Mouse (Mus musculus): ENCODE measurements at regions not wholly inside any gene's neighbourhood (a gene's known extent, or its start where the extent isn't known, plus 50 kb on each side); places are given as distances from the start of the nearest gene placed in this dataset.
"Not testable (repeated sequence)": the region's sequence is repeated elsewhere in the genome, so short reads cannot be mapped to it uniquely, and the experiment has no call there.

DNA sequence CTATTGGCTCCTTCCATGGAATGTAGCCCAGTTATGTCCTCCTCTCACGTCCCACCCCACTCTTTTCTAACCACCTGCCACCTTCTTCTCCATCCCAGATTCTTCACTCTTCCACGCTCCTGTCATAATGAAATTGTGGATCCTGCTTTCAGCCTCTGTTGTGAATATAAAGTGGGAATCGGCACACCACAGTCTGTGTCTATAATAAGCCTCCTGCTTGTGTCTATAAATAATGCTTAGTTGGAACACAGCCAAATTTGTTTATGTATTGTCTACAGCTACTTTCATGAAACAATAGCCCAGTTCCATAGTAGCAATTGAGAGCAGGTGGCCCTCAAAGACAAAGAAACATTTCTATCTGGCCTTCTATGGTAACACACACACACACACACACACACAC lies 137.5 kb upstream of the Rps6ka3 start:
- DNase-seq (ENCODE audit: low spot score), result no peak

DNA sequence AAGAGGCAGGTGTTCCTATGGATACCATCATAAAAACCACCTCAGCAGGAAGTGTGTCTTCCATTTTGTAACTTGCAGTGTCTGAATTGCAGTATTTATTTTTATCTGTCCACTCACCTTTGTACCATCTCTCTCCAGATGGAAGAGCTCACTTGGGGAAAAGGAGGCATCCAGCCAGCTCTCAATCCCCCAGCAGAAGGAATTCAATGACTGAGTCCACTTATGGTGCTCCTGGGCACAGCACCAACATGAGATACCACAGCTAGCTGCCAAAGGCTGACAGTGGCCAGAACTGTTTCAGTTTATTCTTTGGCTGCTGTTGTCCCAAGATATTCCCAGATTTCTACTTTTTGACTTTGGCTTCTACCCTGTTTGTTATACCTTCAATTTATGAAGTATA lies 136.6 kb upstream of the Rps6ka3 start:
- no peak for DNase-seq (ENCODE audit: low spot score)

DNA sequence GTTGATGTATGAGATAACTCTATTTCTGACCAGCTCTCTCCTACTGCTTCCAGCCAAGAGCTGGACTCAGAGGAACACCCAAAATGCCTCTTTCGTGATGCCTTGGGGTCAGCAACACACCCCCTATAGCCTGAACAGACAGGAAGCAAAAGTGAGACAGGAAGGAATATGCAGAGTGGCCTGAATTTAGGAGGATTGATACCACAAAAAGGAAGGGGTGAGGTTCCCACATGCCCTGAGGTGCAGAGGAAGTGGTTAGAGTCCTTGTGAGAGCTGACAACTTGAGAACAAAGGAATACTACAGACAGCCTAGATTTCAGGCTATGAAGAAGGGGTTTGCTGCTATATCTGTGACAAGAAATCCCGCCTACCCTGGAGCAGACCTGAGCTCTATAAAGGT lies 129.6 kb upstream of the Rps6ka3 start:
- no peak for DNase-seq (ENCODE audit: low spot score)

DNA sequence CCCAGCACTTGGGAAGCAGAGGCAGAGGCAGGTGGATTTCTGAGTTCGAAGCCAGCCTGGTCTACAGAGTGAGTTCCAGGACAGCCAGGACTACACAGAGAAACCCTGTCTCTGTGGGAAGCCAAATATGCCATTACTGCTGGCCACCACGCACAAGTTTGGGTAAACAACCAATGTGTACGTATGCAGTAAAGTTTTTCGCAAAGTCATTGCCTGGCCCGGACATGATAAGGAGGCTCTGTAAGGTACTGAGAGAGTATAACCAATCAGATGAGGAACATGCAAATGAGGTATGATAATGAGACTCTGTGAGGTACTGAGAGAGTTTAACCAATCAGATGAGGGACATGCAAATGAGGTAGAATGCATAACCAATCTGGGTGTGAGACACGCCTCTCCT lies 99.5 kb upstream of the Rps6ka3 start:
- DNase-seq (ENCODE audit: low spot score), result not testable (repeated sequence)

DNA sequence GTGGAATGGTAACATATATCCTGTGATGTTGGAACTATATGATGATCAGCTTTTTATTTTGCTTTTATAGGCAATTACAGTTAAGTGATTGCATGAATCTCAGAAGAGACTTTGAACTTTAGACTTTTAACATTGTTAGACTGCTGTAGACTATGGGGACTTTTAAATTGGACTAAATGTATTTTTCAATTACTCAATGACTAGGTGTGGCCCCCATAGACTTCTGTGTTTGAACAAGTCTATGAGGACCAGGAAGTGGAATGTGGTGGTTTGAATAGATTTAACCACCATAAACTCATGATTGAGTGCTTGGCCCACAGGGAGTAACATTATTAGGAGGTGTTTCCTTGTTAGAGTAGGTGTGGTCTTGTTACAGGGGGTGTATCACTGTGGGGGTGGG lies 93.9 kb upstream of the Rps6ka3 start:
- DNase-seq (ENCODE audit: low spot score), result no peak

DNA sequence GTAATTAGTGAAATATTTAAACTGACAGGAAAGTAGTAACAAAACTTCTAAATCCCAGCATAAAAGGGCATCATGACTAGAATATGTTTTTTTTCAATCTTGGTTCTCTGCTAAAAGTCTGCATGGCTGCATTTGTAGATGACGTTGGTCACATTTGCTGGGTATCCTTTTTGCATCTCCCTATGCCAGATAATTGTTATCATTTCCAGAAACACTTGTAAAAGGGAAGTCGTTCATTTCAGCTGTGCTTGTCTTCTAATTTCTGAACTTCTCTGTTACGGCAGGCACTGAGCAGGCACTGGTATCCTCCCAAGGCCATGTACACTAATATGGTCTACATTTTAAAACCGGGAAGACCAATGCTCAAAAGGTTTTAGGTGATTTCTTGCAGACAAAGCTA lies 69.6 kb upstream of the Rps6ka3 start:
- no peak for DNase-seq (ENCODE audit: low spot score)

DNA sequence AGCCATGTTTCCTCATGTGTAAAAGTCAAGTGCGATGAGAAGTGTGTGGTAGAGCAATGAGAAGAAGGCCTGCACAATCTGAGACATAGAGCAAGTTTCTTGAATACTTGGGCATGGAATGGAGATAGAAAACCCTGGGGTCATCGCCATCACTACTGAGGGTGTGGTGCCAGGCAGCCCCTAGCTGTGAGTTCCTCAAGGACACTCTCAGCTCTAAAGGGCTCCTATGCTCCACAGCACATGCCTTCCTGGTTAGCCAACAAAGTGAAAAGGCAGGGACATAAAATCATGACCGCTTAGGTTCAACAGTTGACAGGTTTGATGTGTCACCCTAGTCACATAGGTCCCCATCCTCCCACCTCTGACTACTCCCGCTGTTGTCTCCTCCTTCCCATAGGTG lies 66.8 kb upstream of the Rps6ka3 start:
- no peak for DNase-seq (ENCODE audit: low spot score)

DNA sequence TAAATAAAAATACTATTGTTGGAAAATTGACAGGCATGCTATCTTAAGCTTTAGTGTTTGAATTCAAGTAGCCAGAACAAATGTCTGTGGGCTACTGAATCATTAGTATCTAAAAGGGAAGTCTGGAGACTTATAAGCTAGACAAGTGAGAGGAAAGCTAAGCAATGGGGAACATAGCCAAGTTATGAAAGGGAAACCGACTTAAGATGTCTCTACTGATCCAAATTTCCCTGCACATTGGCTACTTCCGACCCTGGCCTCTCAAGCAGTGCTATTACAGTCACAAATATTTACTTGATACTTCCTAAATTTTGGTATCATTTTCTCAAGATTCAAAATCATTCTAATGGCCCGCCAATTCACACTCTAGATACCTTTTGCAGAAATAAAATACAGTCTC lies 65.4 kb upstream of the Rps6ka3 start:
- no peak for DNase-seq (ENCODE audit: low spot score)

DNA sequence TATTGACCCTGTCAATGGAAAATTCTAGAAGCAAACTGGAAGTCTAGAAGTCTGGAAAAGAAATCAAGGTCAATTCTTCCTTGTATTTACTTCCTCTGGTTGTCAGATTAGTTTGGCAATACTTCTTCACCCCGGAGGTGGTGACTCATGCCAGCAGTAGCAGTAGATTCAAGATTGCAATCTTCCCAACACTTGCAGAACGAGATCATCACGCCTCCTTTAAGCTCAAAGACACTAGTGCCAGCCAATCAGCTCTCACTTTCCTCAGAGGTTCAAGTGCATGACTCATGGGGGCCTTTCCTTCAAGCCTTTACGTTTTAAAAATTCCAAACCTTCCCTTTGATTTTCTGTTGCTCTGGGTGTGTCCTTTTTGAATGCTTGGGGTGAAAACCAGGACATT lies 64.9 kb upstream of the Rps6ka3 start:
- DNase-seq (ENCODE audit: low spot score), result no peak

DNA sequence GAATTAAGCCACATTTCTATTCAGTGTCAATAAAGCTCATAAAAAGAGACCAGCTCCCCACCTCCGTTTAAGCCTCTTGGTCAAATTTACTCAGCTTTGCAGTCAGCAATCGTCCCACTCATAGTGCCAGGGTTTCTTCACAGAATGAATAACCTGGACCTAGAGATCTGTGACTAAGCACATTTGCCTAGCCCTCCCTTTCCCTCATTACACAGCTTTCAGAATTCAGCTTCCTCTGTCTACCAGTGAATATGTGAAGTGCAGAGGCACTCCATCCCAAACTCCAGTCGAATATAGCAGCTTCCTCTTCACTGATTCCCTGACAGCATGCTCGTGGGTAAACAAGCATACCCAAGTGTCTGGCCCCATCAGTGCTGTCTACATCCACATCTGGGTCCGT lies 54.3 kb upstream of the Rps6ka3 start:
- no peak for DNase-seq (ENCODE audit: low spot score)

DNA sequence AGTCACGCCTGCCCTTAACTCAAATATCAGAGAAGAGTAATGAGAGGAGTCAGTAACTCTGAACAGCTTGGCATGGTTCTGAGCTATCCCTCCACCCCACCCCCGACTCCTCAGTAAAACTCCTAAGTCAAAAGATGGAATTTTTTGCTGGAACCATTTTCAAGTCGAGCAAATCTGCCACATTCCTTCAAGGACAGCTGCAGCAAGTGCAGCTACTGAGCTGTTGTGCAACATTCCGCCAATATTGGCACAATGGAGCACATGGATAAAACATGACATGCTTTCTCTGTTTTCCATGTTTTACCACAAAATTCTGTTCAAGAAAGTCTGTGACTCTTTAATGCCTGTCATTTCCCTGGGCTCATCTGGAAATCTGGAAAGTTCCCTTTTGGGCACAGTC lies 53.1 kb upstream of the Rps6ka3 start:
- DNase-seq (ENCODE audit: low spot score), result no peak

DNA sequence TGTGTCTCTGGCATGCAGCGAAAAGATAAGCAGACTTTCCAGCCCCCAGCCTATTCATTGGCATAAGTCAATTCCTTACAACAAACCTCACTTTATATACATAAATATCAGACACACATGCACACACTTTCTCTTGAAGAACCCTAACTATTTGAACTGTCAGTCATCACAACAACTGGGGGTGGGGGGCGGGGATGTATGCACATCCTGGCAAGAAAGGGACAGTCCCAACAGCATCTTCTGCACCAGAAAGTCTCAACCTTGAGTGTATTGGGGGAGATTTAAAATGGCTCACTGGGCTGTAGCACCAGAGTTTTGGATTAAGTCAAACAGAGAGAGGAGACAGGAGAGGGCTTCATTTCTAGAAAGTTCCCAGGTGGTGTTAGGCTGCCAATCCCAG lies 50.4 kb upstream of the Rps6ka3 start:
- no peak for DNase-seq (ENCODE audit: low spot score)

Measured in layer of hippocampus, adult 9-10 months (tissue).